Mouse (Mus musculus) naive thymus-derived CD4-positive, alpha-beta T cell, adult 2 months (primary cell): ENCODE data around the gene C8a.

Experiments used
- DNase-seq: peaks from one replicate; pipeline ENCODE4 v3.0.0-alpha.2; 2011; ENCODE audit warnings: low read depth

C8a gene

GRCm38 (mm10) chr4:104768190-104768589 is 108.0 kb downstream of the C8a start:
- no peak for DNase-seq

- no peak for DNase-seq
Observed at GRCm38 (mm10) chr4:104766065-104766464, 110.1 kb downstream of the C8a start, which contains the start of gene C8b. TSS of gene C8b (plus strand) at chr4:104766317.
